Mouse (Mus musculus) C2C12 (cell line): ENCODE data around the gene Ifit1bl1. TPM values are rescaled to one million over a fixed set of nuclear protein-coding genes. Genes with fewer than 3 reads are reported as not detected.
"Not testable (repeated sequence)": the region's sequence is repeated elsewhere in the genome, so short reads cannot be mapped to it uniquely, and the experiment has no call there.

Source experiments
- H3K27me3 ChIP-seq: one replicate; pipeline ENCODE4 v1.6.1; 2011; ENCODE audit not compliant: control insufficient read depth, insufficient read depth, insufficient read length
- H3K36me3 ChIP-seq: one replicate; pipeline ENCODE4 v1.6.1; 2011; ENCODE audit not compliant: control insufficient read depth, insufficient read depth
- H3K4me3 ChIP-seq: one replicate; pipeline ENCODE4 v1.5.1; 2011; ENCODE audit warnings: mild to moderate bottlenecking, control low read depth; ENCODE audit not compliant: poor library complexity, insufficient read depth, severe bottlenecking
- H3K79me2 ChIP-seq: one replicate; pipeline ENCODE4 v1.6.1; 2011; ENCODE audit not compliant: control insufficient read depth, insufficient read depth
- H3K79me3 ChIP-seq: one replicate; pipeline ENCODE4 v1.6.1; 2011; ENCODE audit warnings: low read depth, control low read depth
- H3ac ChIP-seq: one replicate; pipeline ENCODE3; 2011; ENCODE audit warnings: low read depth; ENCODE audit not compliant: control insufficient read depth, insufficient read length
- CEBPB ChIP-seq: IDR thresholded peaks from one replicate; pipeline ENCODE4 v1.6.1; 2011; ENCODE audit warnings: low read depth, mild to moderate bottlenecking, control low read depth, moderate library complexity
- CTCF ChIP-seq: IDR thresholded peaks from one replicate; pipeline ENCODE4 v1.5.1; 2011; ENCODE audit not compliant: control insufficient read depth, insufficient read depth, insufficient read length
- FOSL1 ChIP-seq: IDR thresholded peaks from one replicate; pipeline ENCODE4 v1.8.0; 2011; ENCODE audit warnings: mild to moderate bottlenecking, low read length; ENCODE audit not compliant: poor library complexity, insufficient read depth, severe bottlenecking
- MAX ChIP-seq: IDR thresholded peaks from one replicate; pipeline ENCODE4 v1.6.1; 2011; ENCODE audit warnings: mild to moderate bottlenecking, control low read depth
- MYOD1 ChIP-seq: IDR thresholded peaks from one replicate; pipeline ENCODE4 v1.6.1; 2011; ENCODE audit warnings: low read depth; ENCODE audit not compliant: control insufficient read depth, insufficient read length
- MYOG ChIP-seq: IDR thresholded peaks from one replicate; pipeline ENCODE4 v1.6.1; 2011; ENCODE audit not compliant: control insufficient read depth, insufficient read length; ENCODE audit errors: extremely low read depth
- USF1 ChIP-seq: IDR thresholded peaks from one replicate; pipeline ENCODE4 v1.6.1; 2011; ENCODE audit warnings: low read depth, mild to moderate bottlenecking, control low read depth, moderate library complexity
- polyA plus RNA-seq: library from polyadenylated mRNA; unstranded; fragments of >200 nt; fragmentation: generic; extraction: Trizol; gene quantifications from one replicate; pipeline ENCODE4 v1.2.1, GENCODE M21; 2012; ENCODE audit warnings: missing spikeins

Gene Ifit1bl1
- polyA plus RNA-seq, 1 experiment, result not detected

DNA sequence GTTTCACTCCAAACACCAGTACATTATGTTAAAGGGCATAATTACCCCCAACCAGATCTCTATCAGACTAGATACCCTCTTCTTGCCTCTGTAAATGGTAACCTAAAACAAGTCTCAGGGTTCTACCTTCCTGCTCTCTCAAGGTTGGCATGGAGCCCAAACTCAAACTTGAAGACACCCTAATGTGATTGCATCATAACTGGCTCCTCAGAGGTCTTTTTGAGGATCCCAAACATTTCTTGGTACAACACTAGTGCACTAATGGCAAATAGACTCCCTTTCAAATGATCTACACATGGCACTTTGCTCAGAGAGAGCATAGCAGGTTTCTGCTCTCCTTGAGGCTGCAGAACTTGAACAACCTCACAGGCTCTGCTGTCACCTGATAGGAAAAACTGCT, 4.9 kb downstream of the Ifit1bl1 start:
- H3ac ChIP-seq, result no peak overlapping the region
- no peaks in the 10 kb centered on the region for H3K79me2 ChIP-seq
- peaks cover 3% of the 10 kb centered on the region for H3K27me3 ChIP-seq
- H3K36me3 ChIP-seq, result no peaks in the 10 kb centered on the region
- TF ChIP-seq CEBPB (peak; percentile 41), MAX (no peak)
- no peaks in the 10 kb centered on the region for H3K79me3 ChIP-seq
- no peak overlapping the region for H3K4me3 ChIP-seq

DNA sequence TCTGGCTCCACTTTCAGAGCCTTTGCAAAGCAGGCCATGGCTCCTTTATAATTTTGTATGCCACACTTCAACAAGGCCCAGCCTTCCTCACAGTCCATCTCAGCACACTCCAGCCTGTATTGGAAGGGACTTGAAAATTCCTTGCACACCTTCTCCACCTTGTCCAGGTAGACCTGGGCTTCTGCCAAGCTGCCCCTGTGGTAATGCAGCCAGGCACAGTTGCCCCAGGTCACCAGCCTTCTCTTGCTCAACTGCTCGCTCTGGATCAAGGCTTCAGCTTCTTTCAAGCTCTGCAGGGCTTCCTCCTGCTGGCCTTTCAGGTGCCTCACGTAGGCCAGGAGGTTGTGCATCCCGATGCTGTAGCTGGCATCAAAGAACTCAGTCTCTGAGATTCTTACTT, 7.2 kb downstream of the Ifit1bl1 start:
- H3K27me3 ChIP-seq, H3K79me2 ChIP-seq, H3K36me3 ChIP-seq, H3ac ChIP-seq, H3K4me3 ChIP-seq, H3K79me3 ChIP-seq: not testable (repeated sequence)

DNA sequence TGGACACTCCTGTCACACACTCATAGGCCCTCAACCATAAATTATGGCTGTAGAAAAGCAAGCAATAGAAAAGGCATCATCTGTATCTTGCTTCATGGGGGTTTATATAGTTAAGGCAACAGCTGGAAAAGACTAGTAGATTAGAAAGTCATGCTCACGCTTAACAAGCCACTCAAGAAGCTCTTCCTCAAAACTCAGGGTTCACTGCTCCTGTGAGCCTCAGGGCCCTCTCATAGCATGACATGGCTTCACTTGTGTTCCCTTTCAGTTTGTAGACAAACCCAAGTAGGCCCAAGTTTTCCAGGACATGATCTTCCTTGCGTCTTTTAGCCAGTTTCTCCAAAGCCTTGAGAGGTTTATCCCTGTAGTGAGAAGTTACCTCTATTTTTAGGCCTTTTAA, 8.3 kb downstream of the Ifit1bl1 start:
- Histone ChIP-seq H3ac (no peak overlapping the region), H3K79me2 (no peaks in the 10 kb centered on the region), H3K36me3 (no peaks in the 10 kb centered on the region), H3K4me3 (no peak overlapping the region), H3K27me3 (peaks cover 1% of the 10 kb centered on the region), H3K79me3 (no peaks in the 10 kb centered on the region)
- no peak for TF ChIP-seq MYOG
- TF ChIP-seq CEBPB, result no peak
- no peak for TF ChIP-seq CTCF
- TF ChIP-seq USF1, result no peak
- TF ChIP-seq MAX, result no peak
- no peak for TF ChIP-seq FOSL1
- no peak for TF ChIP-seq MYOD1

DNA sequence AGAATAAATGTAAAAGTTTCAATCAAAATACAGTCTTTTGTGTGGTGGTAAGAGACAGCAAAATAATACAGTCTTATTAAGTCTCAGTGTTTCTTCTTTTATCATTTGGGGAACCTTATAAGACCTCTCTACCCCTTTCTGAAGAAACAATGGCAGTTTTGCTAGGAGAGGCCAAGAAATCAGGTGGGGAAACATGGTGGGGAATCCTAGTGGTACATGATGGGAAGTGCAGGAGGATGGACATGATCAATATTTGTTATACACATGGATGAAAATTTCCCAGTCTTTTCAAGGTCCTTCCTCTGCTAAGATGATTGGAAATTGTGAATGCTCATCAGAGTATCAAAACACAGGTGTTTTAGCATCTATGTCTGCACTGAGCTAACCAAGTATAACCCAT, 12.8 kb downstream of the Ifit1bl1 start:
- Histone ChIP-seq H3K36me3 (no peaks in the 10 kb centered on the region), H3K79me2 (no peaks in the 10 kb centered on the region), H3ac (no peak overlapping the region), H3K27me3 (no peaks in the 10 kb centered on the region), H3K79me3 (no peaks in the 10 kb centered on the region), H3K4me3 (no peak overlapping the region)
- TF ChIP-seq USF1 (no peak), MYOG (no peak), FOSL1 (no peak), MAX (no peak), CTCF (no peak), MYOD1 (no peak), CEBPB (no peak)

DNA sequence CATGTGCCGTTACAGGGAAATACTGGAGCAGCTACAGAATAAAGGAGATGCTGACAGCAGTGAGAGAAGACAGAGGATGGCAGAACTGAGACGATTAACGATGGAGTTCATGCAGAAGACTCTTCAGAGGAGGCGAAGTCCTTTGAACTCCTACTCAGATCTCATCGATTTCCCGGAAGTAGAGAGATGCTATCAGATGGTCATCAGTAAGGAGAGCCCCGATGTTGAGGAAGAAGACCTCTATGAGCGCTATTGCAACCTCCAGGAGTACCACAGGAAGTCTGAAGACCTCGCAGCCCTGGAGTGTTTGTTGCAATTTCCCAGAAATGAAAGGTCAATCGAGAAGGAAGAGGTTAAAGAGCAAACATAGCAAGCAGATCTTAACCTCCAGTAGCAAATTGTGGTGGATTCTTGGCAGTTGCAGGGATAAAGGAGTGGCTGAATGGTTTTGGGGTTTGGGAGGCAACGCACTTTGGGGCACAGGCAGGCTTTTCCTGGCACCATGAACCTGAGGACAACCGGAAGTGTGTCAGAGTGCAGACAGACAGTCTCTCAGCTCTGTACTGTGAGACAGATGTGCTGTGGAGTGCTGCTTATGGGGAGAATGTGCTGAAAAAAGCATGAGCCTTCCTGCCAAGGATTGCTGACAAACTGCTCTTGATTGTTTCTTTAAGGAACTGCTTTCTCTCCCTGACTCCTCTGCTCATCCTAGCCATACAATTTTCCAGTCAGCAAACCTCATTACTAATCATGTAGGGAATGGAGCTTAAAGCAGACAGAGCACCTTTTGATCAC, 13.7 kb downstream of the Ifit1bl1 start:
- not testable (repeated sequence) for H3ac ChIP-seq, H3K4me3 ChIP-seq, H3K27me3 ChIP-seq, H3K79me3 ChIP-seq, H3K36me3 ChIP-seq, H3K79me2 ChIP-seq

DNA sequence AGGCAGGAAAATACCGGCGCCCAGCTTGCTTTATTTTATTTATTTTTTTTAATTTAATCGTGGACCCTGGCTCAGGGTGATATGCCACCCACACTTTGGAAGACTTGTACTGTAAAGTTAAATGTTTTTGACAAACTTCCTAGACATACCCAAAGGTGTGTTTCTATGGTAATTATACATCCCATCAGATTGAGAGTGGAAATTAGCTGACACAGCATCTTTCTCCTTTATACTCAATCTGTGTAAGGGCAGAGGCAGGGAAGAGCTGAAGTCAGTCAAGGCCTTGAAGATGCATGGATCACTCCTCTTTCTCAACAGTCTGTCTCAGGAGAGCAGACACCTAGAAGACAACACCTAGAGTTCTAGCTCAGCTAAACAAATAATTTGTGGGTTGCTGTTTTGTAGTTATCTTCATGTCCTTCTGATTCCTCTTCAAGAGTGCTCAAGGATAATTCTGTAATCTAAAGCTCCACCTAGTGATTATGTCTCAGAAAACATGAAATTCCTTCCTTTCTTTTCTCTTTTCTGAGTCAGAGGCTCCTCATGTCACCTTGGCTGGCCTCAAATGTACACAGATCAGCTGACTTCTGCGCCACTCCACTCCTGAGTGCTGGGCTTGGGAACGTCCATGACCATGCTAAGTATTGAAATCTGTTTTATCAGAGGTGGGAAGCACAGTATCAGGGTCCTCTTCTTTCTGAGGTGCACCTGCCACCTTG, 15.9 kb downstream of the Ifit1bl1 start:
- not testable (repeated sequence) for H3K36me3 ChIP-seq, H3K27me3 ChIP-seq, H3K4me3 ChIP-seq, H3ac ChIP-seq, H3K79me2 ChIP-seq, H3K79me3 ChIP-seq

DNA sequence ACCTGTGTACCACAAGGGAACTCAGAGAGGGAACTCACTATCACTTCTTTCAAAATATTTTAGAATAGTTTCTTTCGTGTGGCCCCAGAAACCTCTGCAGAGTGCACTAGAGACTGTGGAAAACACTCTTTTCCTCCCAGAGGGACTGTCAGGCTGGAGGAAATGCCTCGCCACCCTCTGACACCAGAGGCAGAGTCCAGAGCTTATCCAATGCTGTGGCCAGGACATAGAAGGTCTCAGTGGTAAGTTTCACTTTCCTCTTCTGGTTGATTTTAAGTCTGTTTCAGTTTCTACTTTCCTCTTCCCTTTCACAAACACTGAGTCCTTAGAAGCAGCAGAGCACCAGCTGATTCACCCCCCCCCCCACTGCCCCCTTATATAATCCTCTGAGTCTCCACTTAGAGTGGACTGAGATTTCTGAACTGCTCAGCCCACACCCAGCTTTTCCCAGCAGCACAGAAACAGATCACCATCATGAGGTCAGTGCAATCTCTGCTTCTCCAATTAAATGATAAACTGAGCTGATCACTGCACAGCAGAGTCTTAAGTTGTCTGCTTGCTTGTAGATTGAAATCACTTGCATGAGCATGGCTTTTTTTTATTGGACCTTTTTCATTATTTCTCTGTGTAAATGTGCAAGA, 18.5 kb downstream of the Ifit1bl1 start, which contains the start of gene Ifit3:
TSS of gene Ifit3 (plus strand) at position 406 of the 641 bp plus-strand sequence.
- not testable (repeated sequence) for H3K27me3 ChIP-seq, H3K36me3 ChIP-seq, H3ac ChIP-seq, H3K79me2 ChIP-seq, H3K4me3 ChIP-seq, H3K79me3 ChIP-seq

DNA sequence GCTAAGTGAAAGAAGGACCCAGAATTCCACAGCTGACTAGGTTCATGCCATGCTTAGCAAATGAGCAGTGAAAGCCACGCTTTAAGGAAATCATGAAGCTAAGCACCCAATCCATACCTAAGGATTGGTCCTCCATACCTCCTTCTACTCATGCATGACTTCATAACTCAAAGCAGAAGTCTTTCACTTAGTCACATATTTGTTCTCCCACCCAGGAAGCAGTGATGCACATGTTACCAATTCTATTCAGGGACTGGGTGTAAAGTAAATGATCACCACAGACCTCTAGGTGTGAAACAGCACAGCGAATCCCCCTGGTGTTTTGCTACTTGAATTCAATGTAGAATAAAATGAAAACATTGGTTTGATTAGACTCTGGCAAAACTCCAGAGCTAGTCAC, 19.1 kb downstream of the Ifit1bl1 start:
- not testable (repeated sequence) for H3K79me2 ChIP-seq, H3K4me3 ChIP-seq, H3K36me3 ChIP-seq, H3K79me3 ChIP-seq, H3K27me3 ChIP-seq, H3ac ChIP-seq
